Mouse (Mus musculus): ENCODE results near the gene Pla2g3. TPM values are rescaled to one million over a fixed set of nuclear protein-coding genes. Genes with fewer than 3 reads are reported as not detected.
A peak's percentile ranks its signal among the peaks of the same experiment; 100 is the strongest.

Gene Pla2g3
- total RNA-seq, 1 experiment: not detected

GRCm38 (mm10) chr11:3545531-3546241 lies 57.6 kb downstream of the Pla2g3 start:
- Histone ChIP-seq H3K36me3 (ENCODE audit: control insufficient read depth, insufficient read depth, low read length, poor library complexity, severe bottlenecking) (no peaks in the 10 kb centered on the region), H3K9ac (ENCODE audit: insufficient read depth, low read depth, low read length, poor library complexity, severe bottlenecking) (no peak overlapping the region), H3K27ac (ENCODE audit: insufficient read depth, low read depth, low read length, poor library complexity, severe bottlenecking) (no peak overlapping the region), H3K9me3 (ENCODE audit: control insufficient read depth, insufficient read depth, low read depth, low read length) (no peaks in the 10 kb centered on the region), H3K4me1 (ENCODE audit: control insufficient read depth in 2 of 2, insufficient read depth in 2 of 2, low read length in 2 of 2, poor library complexity in 1 of 2) (peaks cover 15 to 39% of the 10 kb centered on the region in 2 experiments), H3K4me3 (ENCODE audit: insufficient read depth in 1 of 2, low read depth in 1 of 2, low read length in 2 of 2, poor library complexity in 1 of 2, severe bottlenecking in 1 of 2) (peak overlapping the region in 1 of 2 experiments; percentile 11; a peak in 1 of 4 replicates)
- no peak for TF ChIP-seq ZNF384 (IDR thresholded peaks at IDR 0.05; ENCODE audit: low read depth, low read length)
- TF ChIP-seq CHD2 (IDR thresholded peaks at IDR 0.05; ENCODE audit: low read depth, low read length): no peak
- TF ChIP-seq MAFK (IDR thresholded peaks at IDR 0.05; ENCODE audit: insufficient read depth, low read depth, low read length): no peak
- no peak for TF ChIP-seq ZC3H11A (IDR thresholded peaks at IDR 0.05; ENCODE audit: borderline replicate concordance, low read depth, low read length)
- no peak for TF ChIP-seq HCFC1 (IDR thresholded peaks at IDR 0.05; ENCODE audit: borderline replicate concordance, insufficient read depth, low read length)
- in situ Hi-C loops (cut with MboI; ENCODE audit: low sequenced_read_pairs in 2 of 2, unreplicated experiment in 2 of 2): no loop called here
- no peak for DNase-seq (ENCODE audit: low read depth, low spot score)

- in situ Hi-C loops (cut with MboI; ENCODE audit: low sequenced_read_pairs in 2 of 2, unreplicated experiment in 2 of 2): no loop called here
- H3K27ac ChIP-seq (ENCODE audit: insufficient read depth, low read depth, low read length, poor library complexity, severe bottlenecking): no peak overlapping the region
- DNase-seq (ENCODE audit: low read depth, low spot score): no peak
- H3K4me3 ChIP-seq (ENCODE audit: insufficient read depth in 1 of 2, low read depth in 1 of 2, low read length in 2 of 2, poor library complexity in 1 of 2, severe bottlenecking in 1 of 2): no peak overlapping the region
- TF ChIP-seq ZC3H11A (IDR thresholded peaks at IDR 0.05; ENCODE audit: borderline replicate concordance, low read depth, low read length) (no peak), ZNF384 (IDR thresholded peaks at IDR 0.05; ENCODE audit: low read depth, low read length) (no peak), MAFK (IDR thresholded peaks at IDR 0.05; ENCODE audit: insufficient read depth, low read depth, low read length) (no peak), CHD2 (IDR thresholded peaks at IDR 0.05; ENCODE audit: low read depth, low read length) (no peak), HCFC1 (IDR thresholded peaks at IDR 0.05; ENCODE audit: borderline replicate concordance, insufficient read depth, low read length) (no peak)
- no peak overlapping the region for H3K9ac ChIP-seq (ENCODE audit: insufficient read depth, low read depth, low read length, poor library complexity, severe bottlenecking)
- no peaks in the 10 kb centered on the region for H3K9me3 ChIP-seq (ENCODE audit: control insufficient read depth, insufficient read depth, low read depth, low read length)
- H3K4me1 ChIP-seq (ENCODE audit: control insufficient read depth in 2 of 2, insufficient read depth in 2 of 2, low read length in 2 of 2, poor library complexity in 1 of 2): peaks cover 12 to 38% of the 10 kb centered on the region in 2 experiments
- H3K36me3 ChIP-seq (ENCODE audit: control insufficient read depth, insufficient read depth, low read length, poor library complexity, severe bottlenecking): no peaks in the 10 kb centered on the region
Observed at GRCm38 (mm10) chr11:3546242-3546562, 58.1 kb downstream of the Pla2g3 start.

- TF ChIP-seq ZC3H11A (IDR thresholded peaks at IDR 0.05; ENCODE audit: borderline replicate concordance, low read depth, low read length): no peak
- TF ChIP-seq HCFC1 (IDR thresholded peaks at IDR 0.05; ENCODE audit: borderline replicate concordance, insufficient read depth, low read length): no peak
- TF ChIP-seq MAFK (IDR thresholded peaks at IDR 0.05; ENCODE audit: insufficient read depth, low read depth, low read length): no peak
- in situ Hi-C loops (cut with MboI; ENCODE audit: low sequenced_read_pairs in 2 of 2, unreplicated experiment in 2 of 2): no loop called here
- Histone ChIP-seq H3K27ac (ENCODE audit: insufficient read depth, low read depth, low read length, poor library complexity, severe bottlenecking) (no peak overlapping the region), H3K4me1 (ENCODE audit: control insufficient read depth in 2 of 2, insufficient read depth in 2 of 2, low read length in 2 of 2, poor library complexity in 1 of 2) (peaks cover 10 to 29% of the 10 kb centered on the region in 2 experiments), H3K9me3 (ENCODE audit: control insufficient read depth, insufficient read depth, low read depth, low read length) (no peaks in the 10 kb centered on the region), H3K4me3 (ENCODE audit: insufficient read depth in 1 of 2, low read depth in 1 of 2, low read length in 2 of 2, poor library complexity in 1 of 2, severe bottlenecking in 1 of 2) (no peak overlapping the region), H3K9ac (ENCODE audit: insufficient read depth, low read depth, low read length, poor library complexity, severe bottlenecking) (no peak overlapping the region), H3K36me3 (ENCODE audit: control insufficient read depth, insufficient read depth, low read length, poor library complexity, severe bottlenecking) (no peaks in the 10 kb centered on the region)
- no peak for DNase-seq (ENCODE audit: low read depth, low spot score)
Observed at GRCm38 (mm10) chr11:3547047-3547446, 59.0 kb downstream of the Pla2g3 start.

GRCm38 (mm10) chr11:3547969-3548368 lies 59.9 kb downstream of the Pla2g3 start:
- Histone ChIP-seq H3K27ac (ENCODE audit: insufficient read depth, low read depth, low read length, poor library complexity, severe bottlenecking) (no peak overlapping the region; the same call in 1 of the 2 replicates), H3K36me3 (ENCODE audit: control insufficient read depth, insufficient read depth, low read length, poor library complexity, severe bottlenecking) (no peaks in the 10 kb centered on the region)
- DNase-seq (ENCODE audit: low read depth, low spot score): peak; percentile 82

More at GRCm38 (mm10) chr11:3547969-3548368, 59.9 kb downstream of the Pla2g3 start:
- no peaks in the 10 kb centered on the region for H3K9me3 ChIP-seq (ENCODE audit: control insufficient read depth, insufficient read depth, low read depth, low read length)
- in situ Hi-C loops (cut with MboI; ENCODE audit: low sequenced_read_pairs in 2 of 2, unreplicated experiment in 2 of 2): no loop called here
- peaks cover 10 to 25% of the 10 kb centered on the region in 2 experiments for H3K4me1 ChIP-seq (ENCODE audit: control insufficient read depth in 2 of 2, insufficient read depth in 2 of 2, low read length in 2 of 2, poor library complexity in 1 of 2)
- H3K4me3 ChIP-seq (ENCODE audit: insufficient read depth in 1 of 2, low read depth in 1 of 2, low read length in 2 of 2, poor library complexity in 1 of 2, severe bottlenecking in 1 of 2): no peak overlapping the region
- no peak overlapping the region for H3K9ac ChIP-seq (ENCODE audit: insufficient read depth, low read depth, low read length, poor library complexity, severe bottlenecking)
- no peak for TF ChIP-seq CHD2 (IDR thresholded peaks at IDR 0.05; ENCODE audit: low read depth, low read length)
- TF ChIP-seq HCFC1 (IDR thresholded peaks at IDR 0.05; ENCODE audit: borderline replicate concordance, insufficient read depth, low read length): no peak
- TF ChIP-seq ZC3H11A (IDR thresholded peaks at IDR 0.05; ENCODE audit: borderline replicate concordance, low read depth, low read length): no peak
- TF ChIP-seq ZNF384 (IDR thresholded peaks at IDR 0.05; ENCODE audit: low read depth, low read length): no peak
- no peak for TF ChIP-seq MAFK (IDR thresholded peaks at IDR 0.05; ENCODE audit: insufficient read depth, low read depth, low read length)

Measured in ES-E14 (cell line).